Mouse (Mus musculus): ENCODE results near the gene Vwa7. TPM values are rescaled to one million over a fixed set of nuclear protein-coding genes. Genes with fewer than 3 reads are reported as not detected.

Gene Vwa7
- polyA plus RNA-seq, 1 experiment = 0.05 TPM

- Histone ChIP-seq H3ac (ENCODE audit: control insufficient read depth, insufficient read length) (no peak overlapping the region), H3K27me3 (ENCODE audit: control insufficient read depth, insufficient read depth, insufficient read length) (no peaks in the 10 kb centered on the region), H3K4me2 (ENCODE audit: low read depth) (no peak overlapping the region), H3K4me3 (no peak overlapping the region), H3K36me3 (ENCODE audit: control insufficient read depth, insufficient read depth) (no peaks in the 10 kb centered on the region), H3K79me2 (ENCODE audit: control insufficient read depth, insufficient read depth) (no peaks in the 10 kb centered on the region)
- TF ChIP-seq MYOD1 (IDR thresholded peaks at IDR 0.05; ENCODE audit: control insufficient read depth in 1 of 3, insufficient read length in 2 of 3, low read depth in 2 of 3) (peak in 1 of 3 experiments; percentile 12), MYOG (IDR thresholded peaks at IDR 0.05; ENCODE audit: control insufficient read depth in 1 of 3, insufficient read depth in 1 of 3, insufficient read length in 2 of 3, low read depth in 2 of 3) (peak in 1 of 3 experiments; percentile 5), POLR2A (IDR thresholded peaks at IDR 0.05; ENCODE audit: insufficient read length, low read depth) (no peak), MAX (IDR thresholded peaks at IDR 0.05; ENCODE audit: low read depth) (no peak), REST (IDR thresholded peaks at IDR 0.05; ENCODE audit: insufficient read depth, insufficient read length) (no peak)
Observed at GRCm38 (mm10) chr17:35071454-35071853, 55.1 kb downstream of the Vwa7 start.

GRCm38 (mm10) chr17:35074097-35074496, 57.7 kb downstream of the Vwa7 start:
- no peak overlapping the region for H3K4me2 ChIP-seq (ENCODE audit: low read depth)
- no peak overlapping the region for H3K4me3 ChIP-seq
- peaks cover 9% of the 10 kb centered on the region for H3K27me3 ChIP-seq (ENCODE audit: control insufficient read depth, insufficient read depth, insufficient read length)
- H3K36me3 ChIP-seq (ENCODE audit: control insufficient read depth, insufficient read depth) = no peaks in the 10 kb centered on the region
- H3K79me2 ChIP-seq (ENCODE audit: control insufficient read depth, insufficient read depth) = no peaks in the 10 kb centered on the region
- no peak overlapping the region for H3ac ChIP-seq (ENCODE audit: control insufficient read depth, insufficient read length)
- TF ChIP-seq USF1 (IDR thresholded peaks at IDR 0.05; ENCODE audit: low read depth) = no peak
- TF ChIP-seq MYOD1 (IDR thresholded peaks at IDR 0.05; ENCODE audit: control insufficient read depth in 1 of 3, insufficient read length in 2 of 3, low read depth in 2 of 3) = no peak
- TF ChIP-seq POLR2A (IDR thresholded peaks at IDR 0.05; ENCODE audit: insufficient read length, low read depth) = no peak
- no peak for TF ChIP-seq TCF3 (IDR thresholded peaks at IDR 0.05; ENCODE audit: insufficient read length, low read depth)
- TF ChIP-seq MAX (IDR thresholded peaks at IDR 0.05; ENCODE audit: low read depth) = no peak
- no peak for TF ChIP-seq TCF12 (IDR thresholded peaks at IDR 0.05; ENCODE audit: insufficient read depth, poor library complexity, severe bottlenecking)
- TF ChIP-seq POLR2AphosphoS2 (IDR thresholded peaks at IDR 0.05; ENCODE audit: insufficient read length, low read depth) = no peak
- TF ChIP-seq REST (IDR thresholded peaks at IDR 0.05; ENCODE audit: insufficient read depth, insufficient read length) = no peak
- no peak for TF ChIP-seq MYOG (IDR thresholded peaks at IDR 0.05; ENCODE audit: control insufficient read depth in 1 of 3, insufficient read depth in 1 of 3, insufficient read length in 2 of 3, low read depth in 2 of 3)
- no peak for TF ChIP-seq E2F4 (IDR thresholded peaks at IDR 0.05; ENCODE audit: insufficient read depth)
- TF ChIP-seq CEBPB (IDR thresholded peaks at IDR 0.05; ENCODE audit: insufficient read depth, poor library complexity, severe bottlenecking) = no peak
- no peak for TF ChIP-seq SRF (IDR thresholded peaks at IDR 0.05; ENCODE audit: control insufficient read depth, insufficient read length, low read depth)

Other genes with a start within 250 kb of the Vwa7 start
- not detected for gene Cyp21a1, start 212.0 kb upstream of the Vwa7 start, polyA plus RNA-seq (2012; fragmentation: generic; extraction: Trizol)
- 29.9 TPM for gene Stk19, start 179.6 kb upstream of the Vwa7 start, polyA plus RNA-seq (2012; fragmentation: generic; extraction: Trizol)
- 25.7 TPM for gene Dxo, start 179.6 kb upstream of the Vwa7 start, polyA plus RNA-seq (2012; fragmentation: generic; extraction: Trizol)
- 38.4 TPM for gene Skiv2l, start 166.4 kb upstream of the Vwa7 start, polyA plus RNA-seq (2012; fragmentation: generic; extraction: Trizol)
- 60.0 TPM for gene Nelfe, start 166.2 kb upstream of the Vwa7 start, polyA plus RNA-seq (2012; fragmentation: generic; extraction: Trizol)
- gene Cfb, start 154.1 kb upstream of the Vwa7 start, polyA plus RNA-seq (2012; fragmentation: generic; extraction: Trizol) = 0.37 TPM
- gene Zbtb12, start 137.1 kb upstream of the Vwa7 start, polyA plus RNA-seq (2012; fragmentation: generic; extraction: Trizol) = 10.2 TPM
- not detected for gene Gm20547, start 134.5 kb upstream of the Vwa7 start, polyA plus RNA-seq (2012; fragmentation: generic; extraction: Trizol)
- gene C2, start 118.3 kb upstream of the Vwa7 start, polyA plus RNA-seq (2012; fragmentation: generic; extraction: Trizol) = 0.43 TPM
- 94.5 TPM for gene Ehmt2, start 118.1 kb upstream of the Vwa7 start, polyA plus RNA-seq (2012; fragmentation: generic; extraction: Trizol)
- gene Slc44a4, start 102.1 kb upstream of the Vwa7 start, polyA plus RNA-seq (2012; fragmentation: generic; extraction: Trizol) = 14.6 TPM
- 30.1 TPM for gene Neu1, start 85.3 kb upstream of the Vwa7 start, polyA plus RNA-seq (2012; fragmentation: generic; extraction: Trizol)
- 7.3 TPM for gene Hspa1b, start 57.3 kb upstream of the Vwa7 start, polyA plus RNA-seq (2012; fragmentation: generic; extraction: Trizol)
- not detected for gene Gm20481, start 46.7 kb upstream of the Vwa7 start, polyA plus RNA-seq (2012; fragmentation: generic; extraction: Trizol)
- 1.8 TPM for gene Hspa1a, start 44.4 kb upstream of the Vwa7 start, polyA plus RNA-seq (2012; fragmentation: generic; extraction: Trizol)
- 1.3 TPM for gene Hspa1l, start 43.9 kb upstream of the Vwa7 start, polyA plus RNA-seq (2012; fragmentation: generic; extraction: Trizol)
- gene Lsm2, start 34.7 kb upstream of the Vwa7 start, polyA plus RNA-seq (2012; fragmentation: generic; extraction: Trizol) = 52.3 TPM
- gene Vars, start 15.6 kb upstream of the Vwa7 start, polyA plus RNA-seq (2012; fragmentation: generic; extraction: Trizol) = 208 TPM
- 0.14 TPM for gene Sapcd1, start 11.4 kb downstream of the Vwa7 start, polyA plus RNA-seq (2012; fragmentation: generic; extraction: Trizol)
- 2.1 TPM for gene Msh5, start 30.2 kb downstream of the Vwa7 start, polyA plus RNA-seq (2012; fragmentation: generic; extraction: Trizol)
- gene Clic1, start 33.4 kb downstream of the Vwa7 start, polyA plus RNA-seq (2012; fragmentation: generic; extraction: Trizol) = 412 TPM
- 101 TPM for gene Ddah2, start 42.5 kb downstream of the Vwa7 start, polyA plus RNA-seq (2012; fragmentation: generic; extraction: Trizol)
- 0.18 TPM for gene Ly6g6c, start 48.8 kb downstream of the Vwa7 start, polyA plus RNA-seq (2012; fragmentation: generic; extraction: Trizol)
- not detected for gene Mpig6b, start 49.6 kb downstream of the Vwa7 start, polyA plus RNA-seq (2012; fragmentation: generic; extraction: Trizol)
- gene Ly6g6e, start 60.3 kb downstream of the Vwa7 start, polyA plus RNA-seq (2012; fragmentation: generic; extraction: Trizol) = not detected
- gene Ly6g6d, start 61.5 kb downstream of the Vwa7 start, polyA plus RNA-seq (2012; fragmentation: generic; extraction: Trizol) = not detected
- not detected for gene Ly6g6f, start 69.0 kb downstream of the Vwa7 start, polyA plus RNA-seq (2012; fragmentation: generic; extraction: Trizol)
- gene Abhd16a, start 72.7 kb downstream of the Vwa7 start, polyA plus RNA-seq (2012; fragmentation: generic; extraction: Trizol) = 64.7 TPM
- gene Ly6g5c, start 91.7 kb downstream of the Vwa7 start, polyA plus RNA-seq (2012; fragmentation: generic; extraction: Trizol) = not detected
- gene Ly6g5b, start 98.8 kb downstream of the Vwa7 start, polyA plus RNA-seq (2012; fragmentation: generic; extraction: Trizol) = 0.11 TPM
- gene Gpank1, start 104.9 kb downstream of the Vwa7 start, polyA plus RNA-seq (2012; fragmentation: generic; extraction: Trizol) = 17.4 TPM
- 320 TPM for gene Csnk2b, start 105.5 kb downstream of the Vwa7 start, polyA plus RNA-seq (2012; fragmentation: generic; extraction: Trizol)
- gene D17H6S53E, start 109.8 kb downstream of the Vwa7 start, polyA plus RNA-seq (2012; fragmentation: generic; extraction: Trizol) = 12.8 TPM
- gene Apom, start 115.5 kb downstream of the Vwa7 start, polyA plus RNA-seq (2012; fragmentation: generic; extraction: Trizol) = 0.18 TPM
- gene Bag6, start 118.6 kb downstream of the Vwa7 start, polyA plus RNA-seq (2012; fragmentation: generic; extraction: Trizol) = 271 TPM
- 153 TPM for gene Prrc2a, start 148.3 kb downstream of the Vwa7 start, polyA plus RNA-seq (2012; fragmentation: generic; extraction: Trizol)
- gene Aif1, start 159.5 kb downstream of the Vwa7 start, polyA plus RNA-seq (2012; fragmentation: generic; extraction: Trizol) = not detected
- gene Lst1, start 171.9 kb downstream of the Vwa7 start, polyA plus RNA-seq (2012; fragmentation: generic; extraction: Trizol) = 4.3 TPM
- gene Ltb, start 177.9 kb downstream of the Vwa7 start, polyA plus RNA-seq (2012; fragmentation: generic; extraction: Trizol) = 0.05 TPM
- 0.05 TPM for gene Tnf, start 185.4 kb downstream of the Vwa7 start, polyA plus RNA-seq (2012; fragmentation: generic; extraction: Trizol)
- gene Lta, start 188.8 kb downstream of the Vwa7 start, polyA plus RNA-seq (2012; fragmentation: generic; extraction: Trizol) = 0.26 TPM
- gene Gm16181, start 204.3 kb downstream of the Vwa7 start, polyA plus RNA-seq (2012; fragmentation: generic; extraction: Trizol) = 0.18 TPM
- gene Atp6v1g2, start 217.1 kb downstream of the Vwa7 start, polyA plus RNA-seq (2012; fragmentation: generic; extraction: Trizol) = 2.0 TPM
- gene Nfkbil1, start 219.2 kb downstream of the Vwa7 start, polyA plus RNA-seq (2012; fragmentation: generic; extraction: Trizol) = 27.1 TPM
- gene Ddx39b, start 225.2 kb downstream of the Vwa7 start, polyA plus RNA-seq (2012; fragmentation: generic; extraction: Trizol) = 268 TPM
- 38.3 TPM for gene H2-D1, start 246.2 kb downstream of the Vwa7 start, polyA plus RNA-seq (2012; fragmentation: generic; extraction: Trizol)

Measured in myocyte (in vitro differentiated cells).